Comparison of ENCODE assay signal across 16 mouse cellular contexts in genomic region chr17:32402011-32402778, GRCm38 (mm10). TPM values are rescaled to one million over a fixed set of nuclear protein-coding genes. Genes with fewer than 3 reads are reported as not detected.
A peak's percentile ranks its signal among the peaks of the same experiment; 100 is the strongest.
DNase-seq lines count a peak whose midpoint lies in the region; ATAC-seq and TF ChIP-seq lines count a peak whose summit lies in the region.
"Had no signal": no experiment of that assay in that cellular context is flagged by ENCODE, and none has a peak within 500 bp of the region (broad histone marks: within the 10 kb centered on the region; RNA-seq: fewer than 3 reads in every experiment).

No protein-coding gene starts in this region.

- H3K4me1 ChIP-seq in stomach, embryonic 16.5 days (ENCODE audit: control insufficient read depth, insufficient read depth, low read length), result no peaks in the 10 kb centered on the region
- no peaks in the 10 kb centered on the region for H3K4me1 ChIP-seq in stomach, postnatal 0 days (replicated peaks; ENCODE audit: control insufficient read depth, insufficient read depth)
- peaks cover 11 to 29% of the 10 kb centered on the region in 2 experiments for H3K4me1 ChIP-seq in CH12.LX (ENCODE audit: control insufficient read depth in 1 of 2, insufficient read depth in 2 of 2)
- peaks cover 0 to 7% of the 10 kb centered on the region in 2 experiments; a peak in 2 of 4 replicates for H3K4me1 ChIP-seq in liver, embryonic 14.5 days (replicated peaks; ENCODE audit: control insufficient read depth in 2 of 2, insufficient read depth in 2 of 2, low read length in 1 of 2)
- H3K4me1 ChIP-seq in forebrain, embryonic 12.5 days, result no peaks in the 10 kb centered on the region
- H3K4me1 ChIP-seq: forebrain, embryonic 10.5 days; limb, embryonic 13.5 days; neural tube, embryonic 15.5 days had no signal

- peaks cover 13% of the 10 kb centered on the region for H3K27me3 ChIP-seq in stomach, embryonic 16.5 days (ENCODE audit: control insufficient read depth, insufficient read depth, low read length)
- no peaks in the 10 kb centered on the region for H3K27me3 ChIP-seq in stomach, postnatal 0 days (ENCODE audit: control insufficient read depth, insufficient read depth, low read length)
- no peaks in the 10 kb centered on the region for H3K27me3 ChIP-seq in CH12.LX (replicated peaks)
- H3K27me3 ChIP-seq in liver, embryonic 14.5 days (ENCODE audit: control insufficient read depth, insufficient read depth, low read length), result 0 out of 2 replicates have a peak, but pooled peaks cover 2% of the 10 kb centered on the region
- H3K27me3 ChIP-seq in forebrain, embryonic 12.5 days, result peaks cover 27% of the 10 kb centered on the region

- no peak for DNase-seq in stomach, postnatal 0 days (ENCODE audit: low spot score)
- DNase-seq in CH12.LX (ENCODE audit: extremely low read depth), result no peak
- no peak for DNase-seq in liver, embryonic 14.5 days (ENCODE audit: low read depth in 3 of 3, low spot score in 3 of 3)
- DNase-seq in natural killer cell, adult 2 months (ENCODE audit: low spot score in 2 of 2), result peak; percentile 37 to 61
- DNase-seq in urinary bladder, postnatal 25 days (ENCODE audit: low spot score), result no peak
- DNase-seq: cerebellum, postnatal 14 days; heart, postnatal 36 days; kidney, adult 9 months had no signal

- H3K36me3 ChIP-seq in stomach, embryonic 16.5 days (ENCODE audit: control insufficient read depth, insufficient read depth, low read length), result no peaks in the 10 kb centered on the region
- no peaks in the 10 kb centered on the region for H3K36me3 ChIP-seq in stomach, postnatal 0 days (ENCODE audit: control insufficient read depth, insufficient read depth, low read length)
- peaks cover 17 to 34% of the 10 kb centered on the region in 2 experiments for H3K36me3 ChIP-seq in CH12.LX (replicated peaks in 1 of 2; ENCODE audit: control insufficient read depth in 1 of 2, insufficient read depth in 1 of 2, low read length in 1 of 2)
- no peaks in the 10 kb centered on the region for H3K36me3 ChIP-seq in liver, embryonic 14.5 days (replicated peaks; ENCODE audit: control insufficient read depth, insufficient read depth, low read depth)
- H3K36me3 ChIP-seq in forebrain, embryonic 12.5 days (replicated peaks), result no peaks in the 10 kb centered on the region
- H3K36me3 ChIP-seq: forebrain, embryonic 10.5 days; limb, embryonic 13.5 days; neural tube, embryonic 15.5 days had no signal

- H3K4me3 ChIP-seq in stomach, embryonic 16.5 days (replicated peaks; ENCODE audit: low read length), result peak overlapping the region; percentile 20; the same call in 1 of the 2 replicates
- no peak overlapping the region for H3K4me3 ChIP-seq in stomach, postnatal 0 days (ENCODE audit: low read depth, low read length)
- H3K4me3 ChIP-seq in CH12.LX (replicated peaks in 1 of 3; ENCODE audit: low read depth in 2 of 3, low read length in 2 of 3, poor library complexity in 1 of 3), result peak overlapping the region; percentile 67 to 91 (median 69)
- H3K4me3 ChIP-seq in liver, embryonic 14.5 days (ENCODE audit: insufficient read depth in 1 of 2, low read depth in 2 of 2, low read length in 2 of 2), result peak overlapping the region; percentile 49 to 51
- no peak overlapping the region for H3K4me3 ChIP-seq in forebrain, embryonic 12.5 days (replicated peaks)
- H3K4me3 ChIP-seq: forebrain, embryonic 10.5 days; limb, embryonic 13.5 days; neural tube, embryonic 15.5 days had no signal

- dilution Hi-C loops in CH12.LX (cut with MboI; ENCODE audit: extremely low pct_ligation_motif_present, extremely low pct_unique_long_range_greater_than_20kb, low sequenced_read_pairs), result no loop called here

- no peak for TF ChIP-seq CTCF in stomach, postnatal 0 days (IDR thresholded peaks at IDR 0.05; ENCODE audit: low read depth)
- no peak for TF ChIP-seq CTCF in CH12.LX (conservative IDR thresholded peaks at IDR 0.05 in 1 of 2, IDR thresholded peaks at IDR 0.05 in 1 of 2; ENCODE audit: low read depth in 2 of 2, low read length in 2 of 2)
- TF ChIP-seq CTCF in liver, embryonic 14.5 days (IDR thresholded peaks at IDR 0.05; ENCODE audit: low read depth), result no peak

- H3K79me2 ChIP-seq in CH12.LX (replicated peaks; ENCODE audit: control insufficient read depth, extremely low read depth, insufficient read depth, poor library complexity, severe bottlenecking), result peaks cover 5% of the 10 kb centered on the region; the same call in 1 of the 2 replicates

- TF ChIP-seq EP300 in stomach, postnatal 0 days (optimal IDR thresholded peaks at IDR 0.05), result no peak
- TF ChIP-seq EP300 in CH12.LX (IDR thresholded peaks at IDR 0.05; ENCODE audit: low read length), result 0 out of 2 replicates have a peak, but pooled peaks have one; percentile 5
- TF ChIP-seq EP300 in liver, embryonic 14.5 days (IDR thresholded peaks at IDR 0.05; ENCODE audit: low read depth), result no peak

- in situ Hi-C loops in CH12.LX (cut with MboI; ENCODE audit: low pct_ligation_motif_present, low pct_unique_long_range_greater_than_20kb, low sequenced_read_pairs), result no loop called here

- H3K9me3 ChIP-seq in stomach, embryonic 16.5 days (replicated peaks; ENCODE audit: control insufficient read depth, low read length), result no peaks in the 10 kb centered on the region
- no peaks in the 10 kb centered on the region for H3K9me3 ChIP-seq in stomach, postnatal 0 days (ENCODE audit: control insufficient read depth, low read length)
- H3K9me3 ChIP-seq in CH12.LX (replicated peaks; ENCODE audit: low read length), result no peaks in the 10 kb centered on the region
- no peaks in the 10 kb centered on the region for H3K9me3 ChIP-seq in liver, embryonic 14.5 days (ENCODE audit: control insufficient read depth, low read length)
- H3K9me3 ChIP-seq in forebrain, embryonic 12.5 days, result no peaks in the 10 kb centered on the region
- H3K9me3 ChIP-seq: forebrain, embryonic 10.5 days; limb, embryonic 13.5 days; neural tube, embryonic 15.5 days had no signal

- WGBS in stomach, embryonic 16.5 days, result 72% methylated on average over 9 of the region's 9 CpGs
- WGBS in stomach, postnatal 0 days, result 77% methylated on average over 9 of the region's 9 CpGs
- WGBS in liver, embryonic 14.5 days (ENCODE audit: insufficient replicate concordance), result 21% methylated on average over 9 of the region's 9 CpGs
- 85% methylated on average over 9 of the region's 9 CpGs for whole genome bisulfite sequencing in forebrain, embryonic 12.5 days

- no peak overlapping the region for H3K27ac ChIP-seq in stomach, embryonic 16.5 days (ENCODE audit: low read length)
- no peak overlapping the region for H3K27ac ChIP-seq in stomach, postnatal 0 days (replicated peaks)
- peak overlapping the region; percentile 56 for H3K27ac ChIP-seq in CH12.LX (ENCODE audit: insufficient read depth, low read depth)
- no peak overlapping the region for H3K27ac ChIP-seq in liver, embryonic 14.5 days
- H3K27ac ChIP-seq in forebrain, embryonic 12.5 days, result no peak overlapping the region
- H3K27ac ChIP-seq: forebrain, embryonic 10.5 days; limb, embryonic 13.5 days; neural tube, embryonic 15.5 days had no signal

- TF ChIP-seq RAD21 in CH12.LX (IDR thresholded peaks at IDR 0.05; ENCODE audit: low read depth, low read length), result no peak

- H3K9ac ChIP-seq in stomach, embryonic 16.5 days (ENCODE audit: low read length), result no peak overlapping the region
- no peak overlapping the region for H3K9ac ChIP-seq in stomach, postnatal 0 days (ENCODE audit: low read length)
- H3K9ac ChIP-seq in CH12.LX (ENCODE audit: insufficient read depth, low read depth), result peak overlapping the region; percentile 59
- peak overlapping the region; percentile 18; the same call in 1 of the 2 replicates for H3K9ac ChIP-seq in liver, embryonic 14.5 days (replicated peaks)
- H3K9ac ChIP-seq in forebrain, embryonic 12.5 days, result no peak overlapping the region
- H3K9ac ChIP-seq: limb, embryonic 13.5 days; neural tube, embryonic 15.5 days had no signal

- H3K4me2 ChIP-seq in stomach, embryonic 16.5 days (ENCODE audit: low read depth, low read length), result no peak overlapping the region
- H3K4me2 ChIP-seq in stomach, postnatal 0 days (replicated peaks; ENCODE audit: low read depth), result no peak overlapping the region
- H3K4me2 ChIP-seq in CH12.LX (ENCODE audit: insufficient read depth, low read depth, poor library complexity, severe bottlenecking), result peak overlapping the region; percentile 85
- H3K4me2 ChIP-seq in liver, embryonic 14.5 days (ENCODE audit: low read depth), result peak overlapping the region; percentile 65
- H3K4me2 ChIP-seq in forebrain, embryonic 12.5 days, result no peak overlapping the region
- H3K4me2 ChIP-seq: limb, embryonic 13.5 days; neural tube, embryonic 15.5 days had no signal

- TF ChIP-seq POLR2A in CH12.LX (IDR thresholded peaks at IDR 0.05; ENCODE audit: low read depth, low read length), result no peak

- no peak for ATAC-seq in stomach, embryonic 16.5 days (ENCODE audit: insufficient read depth, low FRiP score)
- no peak for ATAC-seq in stomach, postnatal 0 days (ENCODE audit: low FRiP score, low TSS enrichment)
- ATAC-seq in liver, embryonic 14.5 days (ENCODE audit: insufficient read depth), result peak; percentile 35; the same call in 1 of the 2 replicates
- ATAC-seq in forebrain, embryonic 12.5 days (ENCODE audit: low FRiP score), result no peak
- ATAC-seq: Patski had no signal

RNA-seq across cellular contexts. Expression of gene Rasal3, which starts 1.2 kb away (rescaled TPM):
- 1.8 and 2.1 TPM in 2 replicates for polyA plus RNA-seq in stomach, embryonic 16.5 days (2015; fragmentation: Nextera tagmentation; extraction: Ambion mirVana)
- polyA plus RNA-seq in stomach, postnatal 0 days (2015; fragmentation: Nextera tagmentation; extraction: Ambion mirVana), result 0.56 and 0.63 TPM in 2 replicates
- total RNA-seq in CH12.LX (2012; rRNA removed) (27.5 and 40.5 TPM in 2 replicates), CH12.LX (2014; rRNA removed) (18.1 and 18.6 TPM in 2 replicates)
- polyA plus RNA-seq in CH12.LX (2012; ENCODE audit: insufficient read length, low read depth), result 77.6 and 83.2 TPM in 2 replicates
- 2.0 and 2.1 TPM in 2 replicates for polyA plus RNA-seq in liver, embryonic 14.5 days (2012; rRNA removed)
- 2.2 and 2.3 TPM in 2 replicates for polyA plus RNA-seq in liver, embryonic 14.5 days (2014; fragmentation: Nextera tagmentation; extraction: Ambion mirVana)
- polyA plus RNA-seq in forebrain, embryonic 12.5 days (2016; fragmentation: Nextera tagmentation; extraction: Ambion mirVana), result 0.41 and 0.77 TPM in 2 replicates
- polyA plus RNA-seq: Patski had no signal

RNA-seq across cellular contexts. Expression of gene Wiz, which starts 13.0 kb away (rescaled TPM):
- polyA plus RNA-seq in stomach, embryonic 16.5 days (2015; fragmentation: Nextera tagmentation; extraction: Ambion mirVana), result 23.7 and 24.5 TPM in 2 replicates
- polyA plus RNA-seq in stomach, postnatal 0 days (2015; fragmentation: Nextera tagmentation; extraction: Ambion mirVana), result 9.6 and 13.4 TPM in 2 replicates
- total RNA-seq in CH12.LX (2012; rRNA removed), result 4.4 and 4.5 TPM in 2 replicates
- 1.0 and 1.2 TPM in 2 replicates for total RNA-seq in CH12.LX (2014; rRNA removed)
- polyA plus RNA-seq in CH12.LX (2012; ENCODE audit: insufficient read length, low read depth), result 20.4 and 25.4 TPM in 2 replicates
- polyA plus RNA-seq in liver, embryonic 14.5 days (2012; rRNA removed), result 9.8 and 10.7 TPM in 2 replicates
- polyA plus RNA-seq in liver, embryonic 14.5 days (2014; fragmentation: Nextera tagmentation; extraction: Ambion mirVana), result 5.5 and 7.8 TPM in 2 replicates
- polyA plus RNA-seq in forebrain, embryonic 12.5 days (2016; fragmentation: Nextera tagmentation; extraction: Ambion mirVana), result 40.3 and 44.3 TPM in 2 replicates

RNA-seq across cellular contexts. Expression of gene Pglyrp2, which starts 21.8 kb away (rescaled TPM):
- polyA plus RNA-seq in stomach, embryonic 16.5 days (2015; fragmentation: Nextera tagmentation; extraction: Ambion mirVana), result 0.39 and 0.84 TPM in 2 replicates
- 0.10 and 0.16 TPM in 2 replicates for polyA plus RNA-seq in stomach, postnatal 0 days (2015; fragmentation: Nextera tagmentation; extraction: Ambion mirVana)
- total RNA-seq in CH12.LX (2012; rRNA removed) (1.2 and 2.0 TPM in 2 replicates), CH12.LX (2014; rRNA removed) (3.5 and 4.1 TPM in 2 replicates)
- polyA plus RNA-seq in CH12.LX (2012; ENCODE audit: insufficient read length, low read depth), result 4.1 and 5.8 TPM in 2 replicates
- 5.7 and 8.3 TPM in 2 replicates for polyA plus RNA-seq in liver, embryonic 14.5 days (2012; rRNA removed)
- polyA plus RNA-seq in liver, embryonic 14.5 days (2014; fragmentation: Nextera tagmentation; extraction: Ambion mirVana), result 3.6 and 4.0 TPM in 2 replicates
- not detected in 2 replicates for polyA plus RNA-seq in forebrain, embryonic 12.5 days (2016; fragmentation: Nextera tagmentation; extraction: Ambion mirVana)
- total RNA-seq: heart, postnatal 36 days; left cerebral cortex, adult 18-20 months had no signal
- polyA plus RNA-seq: embryonic facial prominence, embryonic 11.5 days; neural tube, embryonic 15.5 days; Patski had no signal

RNA-seq across cellular contexts. Expression of gene Cyp4f39, which starts 50.3 kb away (rescaled TPM):
- 26.2 and 42.6 TPM in 2 replicates for polyA plus RNA-seq in stomach, embryonic 16.5 days (2015; fragmentation: Nextera tagmentation; extraction: Ambion mirVana)
- polyA plus RNA-seq in stomach, postnatal 0 days (2015; fragmentation: Nextera tagmentation; extraction: Ambion mirVana), result 56.5 and 57.9 TPM in 2 replicates
- total RNA-seq in CH12.LX (2012; rRNA removed) (0.64 and 0.67 TPM in 2 replicates), CH12.LX (2014; rRNA removed) (0.58 and 0.64 TPM in 2 replicates)
- polyA plus RNA-seq in CH12.LX (2012; ENCODE audit: insufficient read length, low read depth), result 0.70 and 0.93 TPM in 2 replicates
- 0.20 and 0.29 TPM in 2 replicates for polyA plus RNA-seq in liver, embryonic 14.5 days (2012; rRNA removed)
- 0.71 and 0.83 TPM in 2 replicates for polyA plus RNA-seq in liver, embryonic 14.5 days (2014; fragmentation: Nextera tagmentation; extraction: Ambion mirVana)
- polyA plus RNA-seq in forebrain, embryonic 12.5 days (2016; fragmentation: Nextera tagmentation; extraction: Ambion mirVana), result 0.22 and 0.32 TPM in 2 replicates
- total RNA-seq: heart, postnatal 36 days; left cerebral cortex, adult 18-20 months had no signal
- polyA plus RNA-seq: Patski had no signal

RNA-seq across cellular contexts. Expression of gene Akap8l, which starts 51.8 kb away (rescaled TPM):
- 72.0 and 78.9 TPM in 2 replicates for polyA plus RNA-seq in stomach, embryonic 16.5 days (2015; fragmentation: Nextera tagmentation; extraction: Ambion mirVana)
- polyA plus RNA-seq in stomach, postnatal 0 days (2015; fragmentation: Nextera tagmentation; extraction: Ambion mirVana), result 25.2 and 31.7 TPM in 2 replicates
- total RNA-seq in CH12.LX (2012; rRNA removed), result 32.0 and 41.4 TPM in 2 replicates
- 29.6 and 30.1 TPM in 2 replicates for total RNA-seq in CH12.LX (2014; rRNA removed)
- polyA plus RNA-seq in CH12.LX (2012; ENCODE audit: insufficient read length, low read depth), result 43.4 and 51.2 TPM in 2 replicates
- polyA plus RNA-seq in liver, embryonic 14.5 days (2012; rRNA removed), result 24.1 and 35.4 TPM in 2 replicates
- polyA plus RNA-seq in liver, embryonic 14.5 days (2014; fragmentation: Nextera tagmentation; extraction: Ambion mirVana), result 18.9 and 23.5 TPM in 2 replicates
- polyA plus RNA-seq in forebrain, embryonic 12.5 days (2016; fragmentation: Nextera tagmentation; extraction: Ambion mirVana), result 110 TPM in 2 replicates

Comparison
In these comparisons a context has a peak if more than half of its experiments do, and no peak if none do; other contexts are left out.
1. H3K4me3 ChIP-seq: peak in stomach, embryonic 16.5 days (single experiment), CH12.LX (3 of 3) and liver, embryonic 14.5 days (2 of 2); none in stomach, postnatal 0 days (single experiment) and forebrain, embryonic 12.5 days (single experiment).
2. H3K4me2 ChIP-seq: peak in CH12.LX (single experiment) and liver, embryonic 14.5 days (single experiment); none in stomach, embryonic 16.5 days (single experiment), stomach, postnatal 0 days (single experiment) and forebrain, embryonic 12.5 days (single experiment).
3. H3K9ac ChIP-seq: peak in CH12.LX (single experiment) and liver, embryonic 14.5 days (single experiment); none in stomach, embryonic 16.5 days (single experiment), stomach, postnatal 0 days (single experiment) and forebrain, embryonic 12.5 days (single experiment).
4. DNase-seq: peak in natural killer cell, adult 2 months (2 of 2); none in stomach, postnatal 0 days (single experiment), CH12.LX (single experiment), liver, embryonic 14.5 days (0 of 3) and urinary bladder, postnatal 25 days (single experiment).
5. RNA of gene Rasal3, which starts 1.2 kb away (polyA plus RNA-seq): 77.6 to 83.2 TPM in CH12.LX; 2.0 to 2.3 TPM in liver, embryonic 14.5 days, 1.8 to 2.1 TPM in stomach, embryonic 16.5 days, 0.41 to 0.77 TPM in forebrain, embryonic 12.5 days and 0.56 to 0.63 TPM in stomach, postnatal 0 days; every median in the first group is over 10 times any median in the second.